Mouse (Mus musculus): ENCODE results near the gene Gucy1b2. TPM values are rescaled to one million over a fixed set of nuclear protein-coding genes. Genes with fewer than 3 reads are reported as not detected.

The Gucy1b2 gene
- total and polyA plus RNA-seq, 2 experiments from 2014 or later: 0.04 TPM; not detected in 1

- H3K9me3 ChIP-seq (replicated peaks; ENCODE audit: control insufficient read depth, low read length): no peaks in the 10 kb centered on the region
- TF ChIP-seq CTCF (IDR thresholded peaks at IDR 0.05; ENCODE audit: low read depth): no peak
- no peak for TF ChIP-seq EP300 (IDR thresholded peaks at IDR 0.05; ENCODE audit: low read depth)
- H3K4me1 ChIP-seq (ENCODE audit: control insufficient read depth, insufficient read depth): peaks cover 23% of the 10 kb centered on the region
- no peaks in the 10 kb centered on the region for H3K36me3 ChIP-seq (replicated peaks; ENCODE audit: control insufficient read depth, insufficient read depth, low read length)
- DNase-seq (ENCODE audit: low spot score): peak; percentile 36
- H3K9ac ChIP-seq (replicated peaks; ENCODE audit: low read depth, low read length): no peak overlapping the region
- no peaks in the 10 kb centered on the region for H3K27me3 ChIP-seq (ENCODE audit: control insufficient read depth, insufficient read depth, low read length)
- H3K4me3 ChIP-seq (ENCODE audit: low read depth, low read length): no peak overlapping the region
- no peak; the same call in 1 of the 2 replicates for ATAC-seq (ENCODE audit: insufficient read depth, low read depth)
- H3K27ac ChIP-seq (ENCODE audit: low read depth): 0 out of 2 replicates have a peak overlapping the region, but pooled peaks have one; percentile 21
- H3K4me2 ChIP-seq (ENCODE audit: low read depth, low read length): peak overlapping the region; percentile 35; the same call in 1 of the 2 replicates
- whole genome bisulfite sequencing: 28% methylated on average over 10 of the region's 10 CpGs
Measured at GRCm38 (mm10) chr14:62374001-62374400, 82.1 kb downstream of the Gucy1b2 start.

GRCm38 (mm10) chr14:62370819-62371218 lies 85.3 kb downstream of the Gucy1b2 start:
- H3K9ac ChIP-seq (replicated peaks; ENCODE audit: low read depth, low read length): no peak overlapping the region
- peaks cover 18% of the 10 kb centered on the region for H3K4me1 ChIP-seq (ENCODE audit: control insufficient read depth, insufficient read depth)
- no peaks in the 10 kb centered on the region for H3K9me3 ChIP-seq (replicated peaks; ENCODE audit: control insufficient read depth, low read length)
- H3K4me3 ChIP-seq (ENCODE audit: low read depth, low read length): no peak overlapping the region
- no peak overlapping the region for H3K27ac ChIP-seq (ENCODE audit: low read depth)
- H3K4me2 ChIP-seq (ENCODE audit: low read depth, low read length): no peak overlapping the region
- 53% methylated on average over 6 of the region's 6 CpGs for WGBS
- no peak for TF ChIP-seq EP300 (IDR thresholded peaks at IDR 0.05; ENCODE audit: low read depth)
- TF ChIP-seq CTCF (IDR thresholded peaks at IDR 0.05; ENCODE audit: low read depth): no peak
- ATAC-seq (ENCODE audit: insufficient read depth, low read depth) (no peak; the same call in 1 of the 2 replicates), DNase-seq (ENCODE audit: low spot score) (no peak)
- peaks cover 8% of the 10 kb centered on the region for H3K36me3 ChIP-seq (replicated peaks; ENCODE audit: control insufficient read depth, insufficient read depth, low read length)
- no peaks in the 10 kb centered on the region for H3K27me3 ChIP-seq (ENCODE audit: control insufficient read depth, insufficient read depth, low read length)

- H3K27me3 ChIP-seq (ENCODE audit: control insufficient read depth, insufficient read depth, low read length): no peaks in the 10 kb centered on the region
- no peaks in the 10 kb centered on the region for H3K9me3 ChIP-seq (replicated peaks; ENCODE audit: control insufficient read depth, low read length)
- ATAC-seq (ENCODE audit: insufficient read depth, low read depth) (no peak), DNase-seq (ENCODE audit: low spot score) (no peak)
- no peaks in the 10 kb centered on the region for H3K4me1 ChIP-seq (ENCODE audit: control insufficient read depth, insufficient read depth)
- no peak overlapping the region for H3K9ac ChIP-seq (replicated peaks; ENCODE audit: low read depth, low read length)
- TF ChIP-seq CTCF (IDR thresholded peaks at IDR 0.05; ENCODE audit: low read depth) (no peak), EP300 (IDR thresholded peaks at IDR 0.05; ENCODE audit: low read depth) (no peak)
- WGBS: 93% methylated on average over 2 of the region's 2 CpGs
- H3K4me2 ChIP-seq (ENCODE audit: low read depth, low read length): no peak overlapping the region
- no peak overlapping the region for H3K27ac ChIP-seq (ENCODE audit: low read depth)
- H3K4me3 ChIP-seq (ENCODE audit: low read depth, low read length): no peak overlapping the region
- peaks cover 40% of the 10 kb centered on the region for H3K36me3 ChIP-seq (replicated peaks; ENCODE audit: control insufficient read depth, insufficient read depth, low read length)
Measured at GRCm38 (mm10) chr14:62363774-62364173, 92.3 kb downstream of the Gucy1b2 start.

- DNase-seq (ENCODE audit: low spot score): no peak
- H3K27ac ChIP-seq (ENCODE audit: low read depth): no peak overlapping the region
- ATAC-seq (ENCODE audit: insufficient read depth, low read depth): no peak
- H3K4me2 ChIP-seq (ENCODE audit: low read depth, low read length): no peak overlapping the region
- H3K4me1 ChIP-seq (ENCODE audit: control insufficient read depth, insufficient read depth): no peaks in the 10 kb centered on the region
- no peak overlapping the region for H3K9ac ChIP-seq (replicated peaks; ENCODE audit: low read depth, low read length)
- H3K27me3 ChIP-seq (ENCODE audit: control insufficient read depth, insufficient read depth, low read length): no peaks in the 10 kb centered on the region
- TF ChIP-seq CTCF (IDR thresholded peaks at IDR 0.05; ENCODE audit: low read depth): no peak
- TF ChIP-seq EP300 (IDR thresholded peaks at IDR 0.05; ENCODE audit: low read depth): no peak
- H3K4me3 ChIP-seq (ENCODE audit: low read depth, low read length): no peak overlapping the region
- WGBS: 73% methylated on average over 8 of the region's 8 CpGs
- no peaks in the 10 kb centered on the region for H3K9me3 ChIP-seq (replicated peaks; ENCODE audit: control insufficient read depth, low read length)
- peaks cover 35% of the 10 kb centered on the region for H3K36me3 ChIP-seq (replicated peaks; ENCODE audit: control insufficient read depth, insufficient read depth, low read length)
Measured at GRCm38 (mm10) chr14:62361263-62361980, 94.7 kb downstream of the Gucy1b2 start.

- ATAC-seq (ENCODE audit: insufficient read depth, low read depth) (no peak), DNase-seq (ENCODE audit: low spot score) (no peak)
- Histone ChIP-seq H3K4me1 (ENCODE audit: control insufficient read depth, insufficient read depth) (no peaks in the 10 kb centered on the region), H3K36me3 (replicated peaks; ENCODE audit: control insufficient read depth, insufficient read depth, low read length) (0 out of 2 replicates have a peak, but pooled peaks cover 6% of the 10 kb centered on the region), H3K27ac (ENCODE audit: low read depth) (no peak overlapping the region), H3K9ac (replicated peaks; ENCODE audit: low read depth, low read length) (no peak overlapping the region), H3K4me3 (ENCODE audit: low read depth, low read length) (no peak overlapping the region), H3K9me3 (replicated peaks; ENCODE audit: control insufficient read depth, low read length) (no peaks in the 10 kb centered on the region), H3K27me3 (ENCODE audit: control insufficient read depth, insufficient read depth, low read length) (no peaks in the 10 kb centered on the region), H3K4me2 (ENCODE audit: low read depth, low read length) (no peak overlapping the region)
- 83% methylated on average over 7 of the region's 7 CpGs for WGBS
- no peak for TF ChIP-seq CTCF (IDR thresholded peaks at IDR 0.05; ENCODE audit: low read depth)
- TF ChIP-seq EP300 (IDR thresholded peaks at IDR 0.05; ENCODE audit: low read depth): no peak
Measured at GRCm38 (mm10) chr14:62355201-62355600, 100.9 kb downstream of the Gucy1b2 start.

Data from heart, postnatal 0 days (tissue).